Mouse (Mus musculus): ENCODE results near the gene Il11ra1. TPM values are rescaled to one million over a fixed set of nuclear protein-coding genes. Genes with fewer than 3 reads are reported as not detected.
"Not testable (repeated sequence)": the region's sequence is repeated elsewhere in the genome, so short reads cannot be mapped to it uniquely, and the experiment has no call there.

Il11ra1 gene
- 47.4 and 73.2 TPM in 2 replicates for polyA plus RNA-seq (2012; rRNA removed)

DNA sequence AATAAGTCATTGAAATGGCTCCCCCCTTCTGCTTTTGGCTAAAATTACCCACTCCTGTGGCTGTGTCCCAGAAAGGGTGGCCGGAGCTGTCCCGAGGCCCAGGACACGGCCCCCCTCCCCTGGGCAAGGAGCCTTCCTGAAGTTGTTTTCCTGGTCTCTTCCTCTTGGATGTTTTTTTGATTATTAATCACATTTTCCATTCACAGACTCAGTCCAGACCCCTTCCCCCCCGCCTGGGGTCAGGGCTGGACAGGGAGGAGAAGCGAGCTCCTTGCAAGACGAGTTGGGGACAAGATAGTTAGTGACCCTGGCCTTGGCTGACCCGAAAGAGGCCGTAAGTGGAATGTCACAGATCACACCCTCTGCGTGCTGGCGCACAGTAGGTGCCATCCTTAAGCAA is at the start of gene Il11ra1:
TSS of gene Il11ra1 (plus strand) at position 207 of the 400 bp plus-strand sequence.
- not testable (repeated sequence) for H3K27me3 ChIP-seq (ENCODE audit: control insufficient read depth, insufficient read depth, low read length); DNase-seq; H3K36me3 ChIP-seq (ENCODE audit: control insufficient read depth, insufficient read depth, low read length); H3K4me1 ChIP-seq (replicated peaks; ENCODE audit: control insufficient read depth, insufficient read depth, low read length); H3K27ac ChIP-seq (ENCODE audit: control insufficient read depth, insufficient read depth, low read length); H3K4me3 ChIP-seq (ENCODE audit: control insufficient read depth, insufficient read depth, low read length)
- 93% methylated on average over 10 of the region's 10 CpGs for WGBS

DNA sequence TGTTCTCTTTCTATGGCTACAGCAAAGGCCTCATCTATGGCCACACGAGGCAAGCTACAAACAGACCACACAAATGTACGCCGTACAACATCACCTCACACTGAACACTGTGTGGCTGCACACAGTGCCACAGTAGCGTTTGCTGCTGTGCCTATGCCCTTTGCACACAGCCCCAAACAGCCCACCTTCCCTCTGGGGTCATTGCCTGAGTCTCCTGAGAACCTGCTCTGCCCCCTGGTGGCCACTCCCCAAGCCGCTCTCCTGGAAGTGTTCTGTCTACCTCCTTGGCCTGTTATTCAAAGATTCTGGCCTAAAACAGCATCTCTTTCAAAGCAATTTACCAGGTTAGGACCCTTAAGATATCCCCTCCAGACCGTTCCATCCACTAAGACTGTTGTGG is 46.5 kb upstream of the Il11ra1 start:
- 59% methylated on average over 6 of the region's 6 CpGs for WGBS
- H3K27me3 ChIP-seq (ENCODE audit: control insufficient read depth, insufficient read depth, low read length), result no peaks in the 10 kb centered on the region
- H3K4me1 ChIP-seq (replicated peaks; ENCODE audit: control insufficient read depth, insufficient read depth, low read length), result no peaks in the 10 kb centered on the region
- no peaks in the 10 kb centered on the region for H3K36me3 ChIP-seq (ENCODE audit: control insufficient read depth, insufficient read depth, low read length)
- peak; percentile 67 for DNase-seq
- TF ChIP-seq POLR2A (IDR thresholded peaks at IDR 0.05; ENCODE audit: control insufficient read depth, extremely low read depth, insufficient read depth, low read length, poor library complexity), result no peak
- peak; percentile 78; the same call in 1 of the 2 replicates for TF ChIP-seq CTCF (IDR thresholded peaks at IDR 0.05; ENCODE audit: borderline replicate concordance, control insufficient read depth, extremely low read depth, insufficient read depth, low read length, poor library complexity)
- no peak overlapping the region for H3K27ac ChIP-seq (ENCODE audit: control insufficient read depth, insufficient read depth, low read length)
- H3K4me3 ChIP-seq (ENCODE audit: control insufficient read depth, insufficient read depth, low read length), result no peak overlapping the region

DNA sequence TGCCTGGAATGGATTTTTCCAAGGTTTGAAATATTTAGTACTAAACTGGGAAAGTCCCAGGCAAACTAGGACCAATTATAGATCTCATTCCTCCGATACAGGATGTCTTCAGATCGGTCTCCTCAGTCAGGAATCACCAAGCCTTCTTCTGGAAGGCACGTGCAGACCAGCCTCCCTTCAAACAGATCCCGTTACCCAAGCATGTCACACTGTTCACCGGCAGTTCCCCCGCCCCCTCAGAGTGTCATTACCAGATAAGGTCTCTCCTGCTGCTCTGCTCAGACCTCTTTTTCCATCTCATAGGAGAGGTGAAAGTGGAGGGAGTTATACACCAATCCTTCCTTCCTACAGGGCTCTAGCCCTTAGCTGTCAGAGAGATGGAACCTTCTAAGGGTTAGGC is 46.1 kb upstream of the Il11ra1 start:
- H3K4me3 ChIP-seq (ENCODE audit: control insufficient read depth, insufficient read depth, low read length), result no peak overlapping the region
- H3K27ac ChIP-seq (ENCODE audit: control insufficient read depth, insufficient read depth, low read length), result no peak overlapping the region
- H3K36me3 ChIP-seq (ENCODE audit: control insufficient read depth, insufficient read depth, low read length), result no peaks in the 10 kb centered on the region
- DNase-seq, result no peak
- TF ChIP-seq POLR2A (IDR thresholded peaks at IDR 0.05; ENCODE audit: control insufficient read depth, extremely low read depth, insufficient read depth, low read length, poor library complexity) (no peak), CTCF (IDR thresholded peaks at IDR 0.05; ENCODE audit: borderline replicate concordance, control insufficient read depth, extremely low read depth, insufficient read depth, low read length, poor library complexity) (no peak)
- no peaks in the 10 kb centered on the region for H3K27me3 ChIP-seq (ENCODE audit: control insufficient read depth, insufficient read depth, low read length)
- WGBS, result 88% methylated on average over 6 of the region's 6 CpGs
- no peaks in the 10 kb centered on the region for H3K4me1 ChIP-seq (replicated peaks; ENCODE audit: control insufficient read depth, insufficient read depth, low read length)

DNA sequence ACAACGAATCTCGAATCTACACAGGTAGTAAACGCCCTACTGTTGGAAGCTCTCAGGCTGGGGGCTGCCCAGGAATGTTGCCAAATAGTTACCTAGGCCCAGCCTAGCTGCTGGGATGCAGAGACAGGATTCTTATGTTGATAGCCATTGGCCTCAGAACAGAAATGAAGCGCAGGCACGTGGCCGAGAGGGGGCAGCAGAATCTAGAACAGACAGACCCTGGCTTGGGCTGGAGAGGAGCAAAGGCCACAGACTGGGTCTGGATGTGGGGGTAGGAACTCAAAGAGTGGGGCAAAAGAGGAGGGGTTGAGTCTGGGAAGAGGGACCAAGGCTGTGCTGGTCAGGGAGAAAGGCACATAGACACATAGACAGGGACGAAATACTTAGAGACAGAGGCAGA is 45.6 kb upstream of the Il11ra1 start:
- no peaks in the 10 kb centered on the region for H3K4me1 ChIP-seq (replicated peaks; ENCODE audit: control insufficient read depth, insufficient read depth, low read length)
- 59% methylated on average over 7 of the region's 7 CpGs for WGBS
- TF ChIP-seq CTCF (IDR thresholded peaks at IDR 0.05; ENCODE audit: borderline replicate concordance, control insufficient read depth, extremely low read depth, insufficient read depth, low read length, poor library complexity), result peak; percentile 39; the same call in 1 of the 2 replicates
- TF ChIP-seq POLR2A (IDR thresholded peaks at IDR 0.05; ENCODE audit: control insufficient read depth, extremely low read depth, insufficient read depth, low read length, poor library complexity), result no peak

DNA sequence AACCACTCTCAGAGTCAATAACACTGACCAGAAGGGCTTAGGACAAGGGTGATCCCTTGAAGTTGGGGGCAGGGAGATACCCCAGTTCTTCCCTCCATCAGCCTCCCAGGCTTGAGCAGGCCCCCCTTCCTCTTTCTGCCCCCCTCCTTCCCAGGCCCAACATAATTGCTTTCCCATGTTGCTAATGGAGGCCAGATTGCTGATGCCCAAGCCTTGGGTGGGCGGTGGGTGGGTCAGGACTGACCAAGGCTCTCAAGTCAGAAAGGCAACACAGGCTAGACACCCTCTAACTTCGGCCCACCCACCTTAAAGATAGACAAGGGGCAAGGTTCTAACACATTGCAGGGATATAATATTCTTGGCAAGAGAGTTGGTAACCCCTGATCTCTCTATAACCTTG is 44.3 kb upstream of the Il11ra1 start:
- no peak overlapping the region for H3K4me3 ChIP-seq (ENCODE audit: control insufficient read depth, insufficient read depth, low read length)
- no peaks in the 10 kb centered on the region for H3K27me3 ChIP-seq (ENCODE audit: control insufficient read depth, insufficient read depth, low read length)
- H3K27ac ChIP-seq (ENCODE audit: control insufficient read depth, insufficient read depth, low read length), result no peak overlapping the region
- 89% methylated on average over 2 of the region's 2 CpGs for WGBS
- no peak for TF ChIP-seq CTCF (IDR thresholded peaks at IDR 0.05; ENCODE audit: borderline replicate concordance, control insufficient read depth, extremely low read depth, insufficient read depth, low read length, poor library complexity)
- H3K36me3 ChIP-seq (ENCODE audit: control insufficient read depth, insufficient read depth, low read length), result no peaks in the 10 kb centered on the region
- DNase-seq, result no peak
- no peaks in the 10 kb centered on the region for H3K4me1 ChIP-seq (replicated peaks; ENCODE audit: control insufficient read depth, insufficient read depth, low read length)

More for the DNA sequence above, 45.6 kb upstream of the Il11ra1 start:
- DNase-seq, result peak; percentile 13
- Histone ChIP-seq H3K27me3 (ENCODE audit: control insufficient read depth, insufficient read depth, low read length) (no peaks in the 10 kb centered on the region), H3K36me3 (ENCODE audit: control insufficient read depth, insufficient read depth, low read length) (no peaks in the 10 kb centered on the region), H3K27ac (ENCODE audit: control insufficient read depth, insufficient read depth, low read length) (no peak overlapping the region), H3K4me3 (ENCODE audit: control insufficient read depth, insufficient read depth, low read length) (no peak overlapping the region)

DNA sequence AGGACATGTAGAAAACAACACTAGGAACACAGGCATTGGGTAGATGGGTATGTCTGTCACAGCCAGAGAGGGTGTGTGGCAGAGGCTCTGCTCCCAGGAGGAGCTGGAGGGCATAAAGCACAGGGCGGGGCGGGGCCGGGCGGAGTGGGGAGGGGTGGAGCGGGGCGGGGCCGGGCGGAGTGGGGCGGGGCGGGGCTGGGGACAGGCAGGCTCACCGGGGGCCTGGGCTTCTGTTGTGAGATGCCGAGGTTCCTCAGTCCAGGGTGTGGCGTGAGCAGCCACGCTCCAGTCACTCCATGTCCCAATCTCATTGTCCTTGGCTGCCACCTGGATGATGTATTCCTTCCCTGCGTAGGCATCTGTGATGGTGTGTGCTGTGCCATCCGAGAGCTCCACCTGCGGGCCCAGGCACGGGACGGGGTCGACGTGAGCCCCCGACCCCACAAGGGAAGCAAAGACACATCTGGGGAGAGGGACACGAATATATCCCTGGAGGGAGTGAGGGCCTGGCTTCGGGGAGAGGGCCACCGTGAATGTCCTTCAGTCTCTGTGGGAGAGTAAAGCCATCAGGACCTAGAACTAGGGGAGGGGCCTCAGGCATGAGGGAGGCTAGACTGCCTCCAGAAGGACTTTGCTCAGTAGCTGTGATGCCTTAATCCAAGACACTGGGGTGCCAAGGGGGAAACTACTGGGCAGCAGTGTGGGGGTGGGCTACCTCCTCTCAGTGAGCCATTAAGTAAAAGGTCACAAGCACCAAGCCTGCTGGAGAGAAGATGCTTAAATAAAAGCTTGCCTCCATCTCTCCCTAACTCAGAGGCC is 41.0 kb upstream of the Il11ra1 start:
- 39% methylated on average over 25 of the region's 25 CpGs for WGBS
- no peaks in the 10 kb centered on the region for H3K4me1 ChIP-seq (replicated peaks; ENCODE audit: control insufficient read depth, insufficient read depth, low read length)
- H3K36me3 ChIP-seq (ENCODE audit: control insufficient read depth, insufficient read depth, low read length), result no peaks in the 10 kb centered on the region
- no peak for TF ChIP-seq POLR2A (IDR thresholded peaks at IDR 0.05; ENCODE audit: control insufficient read depth, extremely low read depth, insufficient read depth, low read length, poor library complexity)
- TF ChIP-seq CTCF (IDR thresholded peaks at IDR 0.05; ENCODE audit: borderline replicate concordance, control insufficient read depth, extremely low read depth, insufficient read depth, low read length, poor library complexity), result no peak
- no peak overlapping the region for H3K27ac ChIP-seq (ENCODE audit: control insufficient read depth, insufficient read depth, low read length)
- no peak for DNase-seq
- no peak overlapping the region for H3K4me3 ChIP-seq (ENCODE audit: control insufficient read depth, insufficient read depth, low read length)
- no peaks in the 10 kb centered on the region for H3K27me3 ChIP-seq (ENCODE audit: control insufficient read depth, insufficient read depth, low read length)

DNA sequence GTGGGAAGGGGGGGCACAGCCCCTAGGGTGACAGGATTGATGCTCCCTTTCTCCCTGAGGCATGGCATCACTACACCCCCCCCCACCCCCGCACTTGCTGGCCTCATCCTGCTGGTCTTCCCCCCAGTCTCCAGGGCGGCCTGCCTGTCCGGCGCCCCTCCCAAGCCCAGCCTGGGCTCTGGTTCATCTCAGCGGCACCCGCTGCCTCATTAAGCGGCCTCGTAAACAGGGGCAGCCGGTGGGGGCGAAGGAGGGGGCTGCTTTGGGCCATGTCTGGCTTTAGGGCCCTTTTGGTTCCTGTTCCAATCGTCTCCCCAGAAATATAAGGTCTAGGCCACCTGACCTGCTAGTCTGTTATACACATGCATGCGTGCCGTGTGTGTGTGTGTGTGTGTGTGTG is 40.2 kb upstream of the Il11ra1 start:
- no peak overlapping the region for H3K27ac ChIP-seq (ENCODE audit: control insufficient read depth, insufficient read depth, low read length)
- WGBS, result 92% methylated on average over 13 of the region's 13 CpGs
- TF ChIP-seq CTCF (IDR thresholded peaks at IDR 0.05; ENCODE audit: borderline replicate concordance, control insufficient read depth, extremely low read depth, insufficient read depth, low read length, poor library complexity) (no peak), POLR2A (IDR thresholded peaks at IDR 0.05; ENCODE audit: control insufficient read depth, extremely low read depth, insufficient read depth, low read length, poor library complexity) (no peak)
- H3K4me1 ChIP-seq (replicated peaks; ENCODE audit: control insufficient read depth, insufficient read depth, low read length), result peaks cover 1% of the 10 kb centered on the region; the same call in 1 of the 2 replicates
- no peaks in the 10 kb centered on the region for H3K36me3 ChIP-seq (ENCODE audit: control insufficient read depth, insufficient read depth, low read length)
- no peak for DNase-seq
- H3K4me3 ChIP-seq (ENCODE audit: control insufficient read depth, insufficient read depth, low read length), result no peak overlapping the region
- H3K27me3 ChIP-seq (ENCODE audit: control insufficient read depth, insufficient read depth, low read length), result no peaks in the 10 kb centered on the region

All from thymus, adult 2 months (tissue).